Mouse (Mus musculus) heart, adult 8-10 months (tissue): ENCODE data around the gene Tspan6. TPM values are rescaled to one million over a fixed set of nuclear protein-coding genes. Genes with fewer than 3 reads are reported as not detected.
A peak's percentile ranks its signal among the peaks of the same experiment; 100 is the strongest.

Experiments used
- DNase-seq: peaks from one replicate; pipeline ENCODE4 v3.0.0; 2022; ENCODE audit warnings: low spot score
- total RNA-seq, 4 experiments: library from RNA; stranded (reverse); gene quantifications; 2 replicates each; pipeline ENCODE4 v1.2.4; 2022

The Tspan6 gene
- 1 to 10 TPM; 5.5 to 7.5 (median 6.9) TPM for total RNA-seq

GRCm38 (mm10) chrX:133898014-133898542 is at the start of gene Tspan6:
Tspan6 (minus strand) TSS chrX:133898429.
- peak; percentile 79 for DNase-seq

- peak; percentile 54 for DNase-seq
Measured at GRCm38 (mm10) chrX:133947427-133947826, 49.2 kb upstream of the Tspan6 start.

- DNase-seq = no peak
Measured at GRCm38 (mm10) chrX:133939561-133939960, 41.3 kb upstream of the Tspan6 start.

- DNase-seq = no peak
Measured at GRCm38 (mm10) chrX:133936605-133937225, 38.5 kb upstream of the Tspan6 start.

GRCm38 (mm10) chrX:133931302-133932013 is 33.2 kb upstream of the Tspan6 start:
- peak; percentile 26 for DNase-seq

GRCm38 (mm10) chrX:133926760-133927159 is 28.5 kb upstream of the Tspan6 start:
- no peak for DNase-seq

- no peak for DNase-seq
Measured at GRCm38 (mm10) chrX:133921187-133921586, 23.0 kb upstream of the Tspan6 start.

- peak; percentile 55 for DNase-seq
Measured at GRCm38 (mm10) chrX:133914219-133914618, 16.0 kb upstream of the Tspan6 start.

- no peak for DNase-seq
Measured at GRCm38 (mm10) chrX:133913006-133913405, 14.8 kb upstream of the Tspan6 start.

GRCm38 (mm10) chrX:133911397-133912103 is 13.3 kb upstream of the Tspan6 start:
- peak; percentile 20 for DNase-seq

- DNase-seq = peak; percentile 18
Measured at GRCm38 (mm10) chrX:133908261-133908660, 10.0 kb upstream of the Tspan6 start, which contains the start of gene Srpx2. Srpx2 (plus strand) TSS chrX:133908426.

GRCm38 (mm10) chrX:133888111-133888510 is 10.1 kb downstream of the Tspan6 start:
- DNase-seq = no peak

GRCm38 (mm10) chrX:133887308-133887707 is 10.9 kb downstream of the Tspan6 start:
- DNase-seq = no peak

GRCm38 (mm10) chrX:133869743-133870142 is 28.5 kb downstream of the Tspan6 start:
- no peak for DNase-seq

GRCm38 (mm10) chrX:133853637-133854036 is 44.6 kb downstream of the Tspan6 start:
- DNase-seq = no peak

GRCm38 (mm10) chrX:133850680-133851079 is 47.5 kb downstream of the Tspan6 start, which contains the start of gene Tnmd:
Tnmd (plus strand) TSS chrX:133850980.
- no peak for DNase-seq

Other genes starting within 250 kb of the Tspan6 start
- 10 to 100 TPM in 3 of 4 experiments, 1 to 10 TPM in 1; 8.4 to 13.0 (median 10.4) TPM for gene Pcdh19, start 209.4 kb downstream of the Tspan6 start, total RNA-seq
- under 1 TPM in 1 of 4 experiments, not detected in 3; 0.38 TPM for gene Tnmd, start 47.4 kb downstream of the Tspan6 start, total RNA-seq
- gene Srpx2, start 10.0 kb upstream of the Tspan6 start, total RNA-seq = 1 to 10 TPM; 2.2 to 5.2 (median 3.0) TPM
- gene Sytl4, start 83.4 kb upstream of the Tspan6 start, total RNA-seq = 1 to 10 TPM; 1.2 to 2.8 (median 2.3) TPM
- 10 to 100 TPM; 10.5 to 15.1 (median 12.3) TPM for gene Cstf2, start 160.8 kb upstream of the Tspan6 start, total RNA-seq